Mouse (Mus musculus): ENCODE measurements at regions not wholly inside any gene's neighbourhood (a gene's known extent, or its start where the extent isn't known, plus 50 kb on each side); places are given as distances from the start of the nearest gene placed in this dataset.
A peak's percentile ranks its signal among the peaks of the same experiment; 100 is the strongest.

GRCm38 (mm10) chrX:11097581-11098254, 201.3 kb upstream of the H2al1a start:
- H3K36me3 ChIP-seq (ENCODE audit: insufficient read depth) = no peaks in the 10 kb centered on the region
- DNase-seq (no peak), ATAC-seq (no peak)
- TF ChIP-seq CTCF (IDR thresholded peaks at IDR 0.05; ENCODE audit: low read depth) = no peak
- H3K9ac ChIP-seq = no peak overlapping the region
- WGBS = 52% methylated on average over 9 of the region's 9 CpGs
- H3K27ac ChIP-seq (ENCODE audit: low read depth, low read length) = no peak overlapping the region
- H3K4me1 ChIP-seq (ENCODE audit: insufficient read depth) = no peaks in the 10 kb centered on the region
- H3K4me3 ChIP-seq (ENCODE audit: low read depth, low read length) = no peak overlapping the region
- H3K27me3 ChIP-seq (ENCODE audit: insufficient read depth, low read length) = no peaks in the 10 kb centered on the region
- no peak overlapping the region for H3K4me2 ChIP-seq (ENCODE audit: low read depth)
- H3K9me3 ChIP-seq (ENCODE audit: low read length) = no peaks in the 10 kb centered on the region

GRCm38 (mm10) chrX:11098366-11098765, 200.7 kb upstream of the H2al1a start:
- ATAC-seq (no peak), DNase-seq (no peak)
- Histone ChIP-seq H3K27ac (ENCODE audit: low read depth, low read length) (no peak overlapping the region), H3K9ac (no peak overlapping the region), H3K4me1 (ENCODE audit: insufficient read depth) (no peaks in the 10 kb centered on the region), H3K36me3 (ENCODE audit: insufficient read depth) (no peaks in the 10 kb centered on the region), H3K9me3 (ENCODE audit: low read length) (no peaks in the 10 kb centered on the region), H3K27me3 (ENCODE audit: insufficient read depth, low read length) (no peaks in the 10 kb centered on the region), H3K4me2 (ENCODE audit: low read depth) (no peak overlapping the region), H3K4me3 (ENCODE audit: low read depth, low read length) (no peak overlapping the region)
- TF ChIP-seq CTCF (IDR thresholded peaks at IDR 0.05; ENCODE audit: low read depth) = no peak
- WGBS = 55% methylated on average over 4 of the region's 4 CpGs

GRCm38 (mm10) chrX:11099146-11100087, 199.6 kb upstream of the H2al1a start:
- Histone ChIP-seq H3K9ac (no peak overlapping the region), H3K27ac (ENCODE audit: low read depth, low read length) (no peak overlapping the region), H3K4me1 (ENCODE audit: insufficient read depth) (no peaks in the 10 kb centered on the region), H3K4me3 (ENCODE audit: low read depth, low read length) (no peak overlapping the region), H3K9me3 (ENCODE audit: low read length) (no peaks in the 10 kb centered on the region), H3K4me2 (ENCODE audit: low read depth) (no peak overlapping the region), H3K27me3 (ENCODE audit: insufficient read depth, low read length) (no peaks in the 10 kb centered on the region), H3K36me3 (ENCODE audit: insufficient read depth) (no peaks in the 10 kb centered on the region)
- no peak for TF ChIP-seq CTCF (IDR thresholded peaks at IDR 0.05; ENCODE audit: low read depth)
- whole genome bisulfite sequencing = 44% methylated on average over 13 of the region's 13 CpGs
- DNase-seq (peak; percentile 36), ATAC-seq (peak; percentile 71)

GRCm38 (mm10) chrX:11100935-11101334, 198.1 kb upstream of the H2al1a start:
- H3K36me3 ChIP-seq (ENCODE audit: insufficient read depth) = no peaks in the 10 kb centered on the region
- TF ChIP-seq CTCF (IDR thresholded peaks at IDR 0.05; ENCODE audit: low read depth) = peak; percentile 55
- DNase-seq (no peak), ATAC-seq (no peak)
- no peak overlapping the region for H3K9ac ChIP-seq
- no peaks in the 10 kb centered on the region for H3K27me3 ChIP-seq (ENCODE audit: insufficient read depth, low read length)
- no peaks in the 10 kb centered on the region for H3K9me3 ChIP-seq (ENCODE audit: low read length)
- no peak overlapping the region for H3K4me3 ChIP-seq (ENCODE audit: low read depth, low read length)
- H3K4me1 ChIP-seq (ENCODE audit: insufficient read depth) = no peaks in the 10 kb centered on the region
- no peak overlapping the region for H3K4me2 ChIP-seq (ENCODE audit: low read depth)
- H3K27ac ChIP-seq (ENCODE audit: low read depth, low read length) = no peak overlapping the region
- 64% methylated on average over 3 of the region's 3 CpGs for WGBS

DNA sequence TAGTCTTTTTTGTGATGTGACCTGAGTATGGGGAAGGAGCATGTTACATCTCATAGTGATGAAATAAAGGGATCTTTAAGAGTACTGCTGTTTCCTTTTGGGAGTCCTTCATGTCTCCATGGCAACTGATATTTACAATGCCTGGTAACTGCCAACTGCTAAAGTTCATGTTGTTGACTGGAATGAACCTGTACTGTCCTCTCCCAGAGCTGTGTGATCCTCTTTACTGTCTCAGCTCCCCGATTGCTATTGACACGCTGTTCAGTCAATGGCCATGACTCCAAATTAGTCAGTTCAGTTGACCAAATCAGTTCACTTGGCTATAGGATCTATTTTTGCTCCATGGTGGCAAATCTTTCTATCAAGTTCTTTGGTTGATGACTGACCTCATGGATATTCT, 167.8 kb upstream of the H2al1a start:
- Histone ChIP-seq H3K27ac (ENCODE audit: low read depth, low read length) (no peak overlapping the region), H3K4me1 (ENCODE audit: insufficient read depth) (no peaks in the 10 kb centered on the region), H3K36me3 (ENCODE audit: insufficient read depth) (no peaks in the 10 kb centered on the region), H3K9me3 (ENCODE audit: low read length) (no peaks in the 10 kb centered on the region), H3K27me3 (ENCODE audit: insufficient read depth, low read length) (no peaks in the 10 kb centered on the region), H3K9ac (no peak overlapping the region), H3K4me2 (ENCODE audit: low read depth) (no peak overlapping the region), H3K4me3 (ENCODE audit: low read depth, low read length) (no peak overlapping the region)
- TF ChIP-seq CTCF (IDR thresholded peaks at IDR 0.05; ENCODE audit: low read depth) = no peak
- no peak for ATAC-seq
- 78% methylated on average over 2 of the region's 2 CpGs for WGBS
- DNase-seq = no peak

DNA sequence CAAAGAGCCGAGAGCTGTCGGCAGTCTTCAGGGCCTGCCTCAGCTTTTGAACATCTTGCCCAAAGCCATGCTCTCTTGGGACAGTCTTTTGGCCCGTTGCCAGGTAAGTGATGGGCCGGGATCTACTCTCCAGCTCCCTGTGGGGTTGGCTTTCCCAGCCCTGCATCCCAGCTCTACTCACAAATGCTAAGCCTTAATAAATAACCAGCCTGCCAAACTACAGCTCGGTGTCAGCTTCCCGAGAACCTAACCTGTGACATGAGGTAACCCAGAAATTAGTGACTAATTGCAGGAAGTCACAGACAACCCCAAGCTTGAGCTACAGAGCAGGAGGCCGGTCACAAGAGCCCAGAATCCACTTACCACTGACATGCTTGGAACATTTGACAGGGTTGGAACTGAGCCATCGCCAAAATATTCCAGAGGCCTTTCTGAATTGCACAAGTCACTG, 159.1 kb upstream of the H2al1a start:
- ATAC-seq (no peak), DNase-seq (no peak)
- Histone ChIP-seq H3K36me3 (ENCODE audit: insufficient read depth) (no peaks in the 10 kb centered on the region), H3K4me3 (ENCODE audit: low read depth, low read length) (no peak overlapping the region), H3K4me1 (ENCODE audit: insufficient read depth) (no peaks in the 10 kb centered on the region), H3K4me2 (ENCODE audit: low read depth) (no peak overlapping the region), H3K27ac (ENCODE audit: low read depth, low read length) (no peak overlapping the region), H3K9ac (no peak overlapping the region), H3K27me3 (ENCODE audit: insufficient read depth, low read length) (no peaks in the 10 kb centered on the region), H3K9me3 (ENCODE audit: low read length) (no peaks in the 10 kb centered on the region)
- WGBS = 56% methylated on average over 8 of the region's 8 CpGs
- TF ChIP-seq CTCF (IDR thresholded peaks at IDR 0.05; ENCODE audit: low read depth) = no peak

DNA sequence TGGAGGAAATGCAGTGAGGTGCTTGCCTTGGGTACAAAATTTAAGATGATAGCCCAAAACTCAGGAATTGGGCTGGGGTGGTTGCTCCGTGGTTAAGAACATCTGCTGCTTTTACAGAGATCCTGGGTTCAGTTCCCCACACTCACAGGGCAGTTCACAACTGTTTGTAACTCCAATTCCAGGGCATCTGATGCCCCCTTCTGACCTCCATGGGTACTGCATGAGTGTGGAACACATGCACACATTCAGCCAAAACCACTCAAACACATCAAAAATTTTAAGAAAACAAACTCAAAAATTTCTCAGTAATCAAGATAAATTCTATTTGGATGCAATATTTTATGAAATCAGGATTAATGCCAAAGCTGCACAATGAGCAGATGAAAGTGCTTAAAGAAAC, 157.8 kb upstream of the H2al1a start:
- 91% methylated on average over 1 of the region's 1 CpGs for WGBS
- no peak overlapping the region for H3K27ac ChIP-seq (ENCODE audit: low read depth, low read length)
- no peak overlapping the region for H3K9ac ChIP-seq
- ATAC-seq (no peak), DNase-seq (no peak)
- H3K9me3 ChIP-seq (ENCODE audit: low read length) = no peaks in the 10 kb centered on the region
- H3K27me3 ChIP-seq (ENCODE audit: insufficient read depth, low read length) = no peaks in the 10 kb centered on the region
- no peaks in the 10 kb centered on the region for H3K36me3 ChIP-seq (ENCODE audit: insufficient read depth)
- no peaks in the 10 kb centered on the region for H3K4me1 ChIP-seq (ENCODE audit: insufficient read depth)
- no peak overlapping the region for H3K4me2 ChIP-seq (ENCODE audit: low read depth)
- no peak for TF ChIP-seq CTCF (IDR thresholded peaks at IDR 0.05; ENCODE audit: low read depth)
- no peak overlapping the region for H3K4me3 ChIP-seq (ENCODE audit: low read depth, low read length)

Data from forebrain, postnatal 0 days (tissue).